Mouse (Mus musculus) E14TG2a.4 (cell line): ENCODE results near the gene Shc3.

Experiments used
- CTCF ChIP-seq: conservative IDR thresholded peaks from 2 replicates; pipeline ENCODE4 v1.5.1; 2014; ENCODE audit warnings: low read length
- NANOG ChIP-seq: IDR thresholded peaks from 2 replicates; pipeline ENCODE4 v1.6.1; 2014; ENCODE audit warnings: borderline replicate concordance, low read length, mixed read lengths

- TF ChIP-seq CTCF (no peak), NANOG (no peak)
Observed at GRCm38 (mm10) chr13:51433371-51433770, 135.8 kb downstream of the Shc3 start.
